Comparison of ENCODE assay signal across 8 mouse cellular contexts in the genomic region with DNA sequence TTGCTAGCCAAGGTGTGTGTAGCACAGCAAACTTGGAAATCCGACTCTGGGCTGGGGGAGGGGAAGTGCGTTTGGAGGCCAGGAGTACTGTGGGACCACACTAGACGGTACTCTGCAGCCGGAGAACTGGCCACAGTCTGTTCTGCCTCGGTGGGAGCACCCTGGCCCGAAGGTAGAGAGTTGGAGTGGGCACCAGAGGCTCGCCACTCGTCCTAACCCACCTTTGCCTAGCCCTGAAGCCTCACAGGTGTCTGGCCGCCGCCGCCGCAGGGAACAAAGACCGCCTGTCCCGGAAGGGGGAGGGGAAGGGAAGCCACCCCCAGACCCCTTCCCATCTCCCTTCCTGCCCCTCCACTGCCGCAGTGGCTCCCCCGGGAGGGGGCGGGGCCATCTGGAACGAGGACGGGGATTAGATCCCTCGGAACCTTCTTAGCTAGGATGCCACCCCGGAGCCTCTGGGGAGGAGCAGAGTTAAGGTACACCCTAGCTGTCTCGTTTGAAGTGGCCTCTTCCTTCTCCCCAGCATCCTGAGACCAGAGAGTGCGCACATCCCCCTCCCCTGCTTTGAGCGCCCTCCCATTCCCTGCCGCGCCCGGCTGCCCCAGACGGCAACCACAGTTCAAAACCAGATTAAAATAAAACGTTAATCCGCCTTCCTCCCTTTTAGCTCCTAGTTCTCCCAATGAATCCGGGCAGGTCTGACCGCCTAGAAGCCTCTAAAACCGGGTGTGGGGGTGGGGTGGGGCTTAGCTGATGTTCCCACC.
DNase-seq lines count a peak whose midpoint lies in the region; ATAC-seq and TF ChIP-seq lines count a peak whose summit lies in the region.

No protein-coding gene starts in this region.

- peaks cover 100% of the 10 kb centered on the region for H3K27me3 ChIP-seq in heart, postnatal 0 days (ENCODE audit: control insufficient read depth, insufficient read depth, low read length)
- H3K27me3 ChIP-seq in hindbrain, embryonic 10.5 days (ENCODE audit: insufficient read depth, poor library complexity, severe bottlenecking), result peaks cover 100% of the 10 kb centered on the region
- H3K27me3 ChIP-seq in midbrain, embryonic 11.5 days (ENCODE audit: control insufficient read depth, insufficient read depth, low read length), result peaks cover 99% of the 10 kb centered on the region

- H3K9ac ChIP-seq in heart, postnatal 0 days (replicated peaks; ENCODE audit: low read depth, low read length), result no peak overlapping the region
- no peak overlapping the region for H3K9ac ChIP-seq in midbrain, embryonic 11.5 days (ENCODE audit: low read length)

- DNase-seq in heart, postnatal 0 days (ENCODE audit: low spot score), result no peak
- no peak for DNase-seq in heart, adult 18-20 months
- DNase-seq in Muller cell, postnatal 12 days (ENCODE audit: inconsistent ontology term), result peak; percentile 7
- peak; percentile 54 for DNase-seq in hindbrain, embryonic 10.5 days (ENCODE audit: low spot score)
- peak; percentile 94 for DNase-seq in midbrain, embryonic 11.5 days (ENCODE audit: low spot score, missing footprints)
- peak; percentile 39 for DNase-seq in thymus, postnatal 4 days
- DNase-seq in right cerebral cortex, postnatal 14 days, result no peak
- no peak for DNase-seq in left cerebral cortex, postnatal 14 days (ENCODE audit: low spot score in 2 of 2)

- no peak for TF ChIP-seq EP300 in heart, postnatal 0 days (IDR thresholded peaks at IDR 0.05; ENCODE audit: low read depth)

- under 1% methylated on average over 32 of the region's 33 CpGs for WGBS in heart, postnatal 0 days
- WGBS in hindbrain, embryonic 10.5 days, result under 1% methylated on average over 33 of the region's 33 CpGs
- WGBS in midbrain, embryonic 11.5 days, result under 1% methylated on average over 32 of the region's 33 CpGs

- H3K4me1 ChIP-seq in heart, postnatal 0 days (ENCODE audit: control insufficient read depth, insufficient read depth), result peaks cover 8% of the 10 kb centered on the region
- peaks cover 63% of the 10 kb centered on the region for H3K4me1 ChIP-seq in hindbrain, embryonic 10.5 days (replicated peaks)
- peaks cover 29% of the 10 kb centered on the region for H3K4me1 ChIP-seq in midbrain, embryonic 11.5 days (ENCODE audit: control insufficient read depth, insufficient read depth, low read length)

- peak overlapping the region; percentile 43 for H3K4me3 ChIP-seq in heart, postnatal 0 days (ENCODE audit: low read depth, low read length)
- peak overlapping the region; percentile 48 for H3K4me3 ChIP-seq in hindbrain, embryonic 10.5 days
- peak overlapping the region; percentile 11 for H3K4me3 ChIP-seq in midbrain, embryonic 11.5 days (ENCODE audit: low read depth, low read length)

- intact Hi-C loops in left cerebral cortex, postnatal 14 days (cut with DNase I), result no loop called here

- ATAC-seq in heart, postnatal 0 days (ENCODE audit: insufficient read depth, low read depth), result no peak
- ATAC-seq in midbrain, embryonic 11.5 days (ENCODE audit: low FRiP score), result peak; percentile 20; the same call in 1 of the 2 replicates

- no peak for TF ChIP-seq CTCF in heart, postnatal 0 days (IDR thresholded peaks at IDR 0.05; ENCODE audit: low read depth)

- H3K27ac ChIP-seq in heart, postnatal 0 days (ENCODE audit: low read depth), result no peak overlapping the region
- H3K27ac ChIP-seq in hindbrain, embryonic 10.5 days, result peak overlapping the region; percentile 85
- H3K27ac ChIP-seq in midbrain, embryonic 11.5 days (ENCODE audit: low read depth, low read length), result no peak overlapping the region

- H3K9me3 ChIP-seq in heart, postnatal 0 days (replicated peaks; ENCODE audit: control insufficient read depth, low read length), result no peaks in the 10 kb centered on the region
- no peaks in the 10 kb centered on the region for H3K9me3 ChIP-seq in hindbrain, embryonic 10.5 days
- H3K9me3 ChIP-seq in midbrain, embryonic 11.5 days (ENCODE audit: control insufficient read depth, low read length), result no peaks in the 10 kb centered on the region

- H3K4me2 ChIP-seq in heart, postnatal 0 days (ENCODE audit: low read depth, low read length), result peak overlapping the region; percentile 53
- H3K4me2 ChIP-seq in midbrain, embryonic 11.5 days, result peak overlapping the region; percentile 39

- H3K36me3 ChIP-seq in heart, postnatal 0 days (replicated peaks; ENCODE audit: control insufficient read depth, insufficient read depth, low read length), result no peaks in the 10 kb centered on the region
- H3K36me3 ChIP-seq in hindbrain, embryonic 10.5 days, result no peaks in the 10 kb centered on the region
- no peaks in the 10 kb centered on the region for H3K36me3 ChIP-seq in midbrain, embryonic 11.5 days (ENCODE audit: control insufficient read depth, insufficient read depth, low read length)

Comparison
In these comparisons a context has a peak if more than half of its experiments do, and no peak if none do; other contexts are left out.
1. DNase-seq: peak in Muller cell, postnatal 12 days (single experiment), hindbrain, embryonic 10.5 days (single experiment), midbrain, embryonic 11.5 days (single experiment) and thymus, postnatal 4 days (single experiment); none in heart, postnatal 0 days (single experiment), heart, adult 18-20 months (0 of 2), right cerebral cortex, postnatal 14 days (single experiment) and left cerebral cortex, postnatal 14 days (0 of 2).
2. Peak in every context shown above with its lines, with median percentiles within 50 percentile points of each other: H3K4me3 ChIP-seq.